Mouse (Mus musculus) lung, embryonic 16.5 days (tissue): Measurements from ENCODE around the gene Hist1h4h. TPM values are rescaled to one million over a fixed set of nuclear protein-coding genes. Genes with fewer than 3 reads are reported as not detected.

Experiments used
- ATAC-seq: fragments of 200-750 bp; cut with Nextera tagmentation; 2 replicates; pipeline ENCODE4 v1.8.0; 2017; ENCODE audit warnings: low read depth, mild to moderate bottlenecking, moderate library complexity
- H3K27ac ChIP-seq: fragments of 300-500 bp; sonication (generic); 2 replicates; pipeline ENCODE4 v1.5.1; 2014; ENCODE audit warnings: mild to moderate bottlenecking, control low read depth, low read length
- H3K27me3 ChIP-seq: fragments of 300-500 bp; sonication (generic); 2 replicates; pipeline ENCODE4 v1.6.1; 2014; ENCODE audit warnings: low read depth, low read length, mixed read lengths; ENCODE audit not compliant: control insufficient read depth, insufficient read depth
- H3K36me3 ChIP-seq: fragments of 300-500 bp; sonication (generic); 2 replicates; pipeline ENCODE4 v1.6.1; 2014; ENCODE audit warnings: low read length; ENCODE audit not compliant: control insufficient read depth, insufficient read depth
- H3K4me1 ChIP-seq: fragments of 300-500 bp; sonication (generic); replicated peaks from 2 replicates; pipeline ENCODE4 v1.6.1; 2014; ENCODE audit warnings: low read length, mixed read lengths; ENCODE audit not compliant: control insufficient read depth, insufficient read depth
- H3K4me2 ChIP-seq: fragments of 300-500 bp; sonication (generic); 2 replicates; pipeline ENCODE4 v1.6.1; 2014; ENCODE audit warnings: low read depth, low read length, control low read depth
- H3K4me3 ChIP-seq: fragments of 300-500 bp; sonication (generic); 2 replicates; pipeline ENCODE4 v1.5.1; 2014; ENCODE audit warnings: mild to moderate bottlenecking, low read length, control low read depth
- H3K9ac ChIP-seq: fragments of 300-500 bp; sonication (generic); 2 replicates; pipeline ENCODE4 v1.6.1; 2014; ENCODE audit warnings: low read length, control low read depth
- H3K9me3 ChIP-seq: fragments of 300-500 bp; sonication (generic); 2 replicates; pipeline ENCODE4 v1.6.1; 2016; ENCODE audit warnings: low read length; ENCODE audit not compliant: control insufficient read depth
- WGBS: fragments of 180-500 bp; shearing (Covaris S2); extraction: QIAGEN DNeasy Blood & Tissue Kit; methylation state at CpG from one replicate; pipeline ENCODE4 v1.1.7; 2014; 5-methylcytosine and 5-hydroxymethylcytosine counted together
- microRNA-seq: library from miRNA; unstranded; fragments of <30 nt; microRNA quantifications from one replicate; pipeline ENCODE4, GENCODE M21; 2016
- polyA plus RNA-seq: library from polyadenylated mRNA; unstranded; fragments of >200 nt; fragmentation: Nextera tagmentation; extraction: Ambion mirVana; gene quantifications from 2 replicates; pipeline ENCODE4 v1.2.1, GENCODE M21; 2015

Hist1h4h gene
- polyA plus RNA-seq, 1 experiment from 2014 or later: 8.4 TPM

DNA sequence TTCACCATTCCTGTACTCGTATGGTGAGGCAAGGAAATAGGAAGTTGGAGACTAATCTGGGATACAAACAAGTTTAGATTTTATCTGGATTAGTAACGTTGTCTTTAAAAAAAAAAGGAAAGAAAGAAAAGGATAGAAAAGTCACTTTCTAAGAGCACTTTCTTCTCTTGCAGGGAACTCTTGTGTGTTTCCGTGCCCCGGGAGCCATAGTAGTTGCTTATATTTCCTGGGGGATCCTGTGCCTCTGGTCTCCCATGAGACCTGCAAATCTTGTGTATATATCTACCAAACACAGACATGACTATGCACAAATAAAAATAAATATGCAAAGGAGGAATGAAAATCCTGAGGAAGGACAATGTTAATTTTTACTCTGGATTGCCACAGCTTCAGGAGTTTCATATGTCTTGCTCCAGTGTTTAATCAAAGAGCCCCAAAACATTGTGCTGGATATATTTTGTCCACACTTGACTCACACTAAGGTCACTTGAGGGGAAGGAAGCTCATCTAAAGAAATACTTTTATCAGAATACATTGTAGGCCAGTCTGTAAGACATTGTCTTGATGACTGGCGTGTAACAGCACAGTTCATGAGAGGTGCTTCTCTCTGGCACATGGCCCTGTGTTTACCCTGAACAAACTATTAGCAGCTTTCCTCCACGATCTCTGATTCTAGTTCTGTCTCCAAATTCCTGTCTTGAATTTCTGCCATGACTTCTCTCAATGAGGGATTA lies 46.2 kb downstream of the Hist1h4h start:
- WGBS: 18% methylated on average over 6 of the region's 6 CpGs
- peak overlapping the region; percentile 58 for H3K4me3 ChIP-seq
- H3K27ac ChIP-seq: peak overlapping the region; percentile 80
- ATAC-seq: no peak
- peak overlapping the region; percentile 72 for H3K4me2 ChIP-seq
- no peaks in the 10 kb centered on the region for H3K27me3 ChIP-seq
- H3K4me1 ChIP-seq: peaks cover 13% of the 10 kb centered on the region
- no peaks in the 10 kb centered on the region for H3K9me3 ChIP-seq
- H3K36me3 ChIP-seq: no peaks in the 10 kb centered on the region
- H3K9ac ChIP-seq: peak overlapping the region; percentile 75

DNA sequence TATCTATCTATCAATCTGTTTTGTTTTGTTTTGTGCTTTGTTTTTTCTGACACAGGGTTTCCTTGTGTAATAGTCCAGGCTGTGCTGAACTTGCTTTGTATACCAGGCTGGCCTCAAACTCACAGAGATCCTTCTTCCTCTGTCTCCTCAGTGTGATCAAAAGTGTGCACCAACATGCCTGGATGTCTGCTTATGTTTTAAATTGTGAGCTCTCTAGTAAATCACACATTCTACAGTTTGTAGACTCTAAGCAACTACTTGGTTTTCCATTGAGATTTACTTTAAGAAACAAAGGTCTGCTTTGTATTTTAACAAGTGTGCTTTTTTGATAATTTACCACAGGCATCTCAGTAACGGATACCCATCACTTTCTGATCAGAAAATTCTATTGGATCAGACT lies 47.0 kb downstream of the Hist1h4h start:
- Histone ChIP-seq H3K36me3 (no peaks in the 10 kb centered on the region), H3K9ac (no peak overlapping the region), H3K4me3 (no peak overlapping the region), H3K4me1 (peaks cover 17% of the 10 kb centered on the region), H3K9me3 (no peaks in the 10 kb centered on the region), H3K27ac (no peak overlapping the region), H3K27me3 (no peaks in the 10 kb centered on the region), H3K4me2 (no peak overlapping the region; the same call in 1 of the 2 replicates)
- 79% methylated on average over 1 of the region's 1 CpGs for WGBS
- ATAC-seq: no peak

Small RNA genes lying within 50 kb of the gene (microRNA-seq; reads per million reads assigned to microRNA genes)
- not detected for gene Gm44297
- not detected for gene Gm44359
- not detected for gene Gm44394
- 1.2 reads per million for gene n-TStga1

Other genes starting within 250 kb of the Hist1h4h start
- 56.0 and 56.3 TPM in 2 replicates for gene Zfp322a, start 161.8 kb upstream of the Hist1h4h start, polyA plus RNA-seq
- gene Abt1, start 107.2 kb upstream of the Hist1h4h start, polyA plus RNA-seq: 11.8 and 12.3 TPM in 2 replicates
- gene Btn1a1, start 65.1 kb upstream of the Hist1h4h start, polyA plus RNA-seq: 0.06 and 0.10 TPM in 2 replicates
- 0.20 and 0.28 TPM in 2 replicates for gene Btn2a2, start 42.2 kb upstream of the Hist1h4h start, polyA plus RNA-seq
- gene Hist1h2af, start 2.9 kb downstream of the Hist1h4h start, polyA plus RNA-seq: 7.1 and 8.0 TPM in 2 replicates
- 5.6 and 6.2 TPM in 2 replicates for gene Hist1h3g, start 4.4 kb downstream of the Hist1h4h start, polyA plus RNA-seq
- 1.3 and 2.0 TPM in 2 replicates for gene Hist1h2bh, start 12.3 kb downstream of the Hist1h4h start, polyA plus RNA-seq
- gene Hist1h3f, start 13.0 kb downstream of the Hist1h4h start, polyA plus RNA-seq: 0.49 and 0.93 TPM in 2 replicates
- gene Hist1h4f, start 20.6 kb downstream of the Hist1h4h start, polyA plus RNA-seq: 0.78 and 2.4 TPM in 2 replicates
- gene Hist1h1d, start 22.2 kb downstream of the Hist1h4h start, polyA plus RNA-seq: 0.58 and 0.79 TPM in 2 replicates
- 4.9 and 7.8 TPM in 2 replicates for gene Hist1h3e, start 31.3 kb downstream of the Hist1h4h start, polyA plus RNA-seq
- 71.9 and 83.6 TPM in 2 replicates for gene Hist1h2ae, start 40.2 kb downstream of the Hist1h4h start, polyA plus RNA-seq
- gene Hist1h2bg, start 40.3 kb downstream of the Hist1h4h start, polyA plus RNA-seq: 13.6 and 15.8 TPM in 2 replicates
- 4.8 and 6.8 TPM in 2 replicates for gene Hist1h2bf, start 43.1 kb downstream of the Hist1h4h start, polyA plus RNA-seq
- 2.9 and 3.4 TPM in 2 replicates for gene Hist1h2ad, start 43.3 kb downstream of the Hist1h4h start, polyA plus RNA-seq
- 7.4 and 9.5 TPM in 2 replicates for gene Hist1h3d, start 44.7 kb downstream of the Hist1h4h start, polyA plus RNA-seq
- gene Hist1h4d, start 50.5 kb downstream of the Hist1h4h start, polyA plus RNA-seq: 130 and 135 TPM in 2 replicates
- gene Hist1h2be, start 90.1 kb downstream of the Hist1h4h start, polyA plus RNA-seq: 3.3 and 3.4 TPM in 2 replicates
- 20.3 and 21.3 TPM in 2 replicates for gene Hist1h1e, start 91.5 kb downstream of the Hist1h4h start, polyA plus RNA-seq
- gene Hist1h2ac, start 152.9 kb downstream of the Hist1h4h start, polyA plus RNA-seq: 2.2 and 2.3 TPM in 2 replicates
- 66.1 and 72.9 TPM in 2 replicates for gene Hist1h2bc, start 153.1 kb downstream of the Hist1h4h start, polyA plus RNA-seq
- gene Hist1h1t, start 164.8 kb downstream of the Hist1h4h start, polyA plus RNA-seq: 0.16 and 0.48 TPM in 2 replicates
- gene Hist1h4c, start 167.4 kb downstream of the Hist1h4h start, polyA plus RNA-seq: 6.2 and 6.6 TPM in 2 replicates
- 11.2 and 13.7 TPM in 2 replicates for gene Hfe, start 179.8 kb downstream of the Hist1h4h start, polyA plus RNA-seq
- 36.9 and 37.8 TPM in 2 replicates for gene Hist1h1c, start 207.8 kb downstream of the Hist1h4h start, polyA plus RNA-seq
- gene Hist1h3c, start 214.6 kb downstream of the Hist1h4h start, polyA plus RNA-seq: 5.9 and 9.7 TPM in 2 replicates
- gene Hist1h2bb, start 215.7 kb downstream of the Hist1h4h start, polyA plus RNA-seq: 4.0 and 4.9 TPM in 2 replicates
- gene Hist1h2ab, start 220.1 kb downstream of the Hist1h4h start, polyA plus RNA-seq: 33.4 and 44.6 TPM in 2 replicates
- gene Hist1h3b, start 221.2 kb downstream of the Hist1h4h start, polyA plus RNA-seq: 13.3 and 14.0 TPM in 2 replicates
- 5.1 and 6.6 TPM in 2 replicates for gene Hist1h4b, start 226.0 kb downstream of the Hist1h4h start, polyA plus RNA-seq
- 1.2 TPM in 1 of 2 replicates, not detected in the other for gene Hist1h4a, start 230.2 kb downstream of the Hist1h4h start, polyA plus RNA-seq
- gene Hist1h3a, start 231.3 kb downstream of the Hist1h4h start, polyA plus RNA-seq: 4.2 and 5.5 TPM in 2 replicates
- 2.1 and 4.3 TPM in 2 replicates for gene Hist1h1a, start 232.6 kb downstream of the Hist1h4h start, polyA plus RNA-seq
- not detected in 2 replicates for gene Trim38, start 238.9 kb downstream of the Hist1h4h start, polyA plus RNA-seq